Mouse (Mus musculus): ENCODE measurements around the gene Cog4. TPM values are rescaled to one million over a fixed set of nuclear protein-coding genes. Genes with fewer than 3 reads are reported as not detected.

Cog4 gene
- polyA plus RNA-seq, 1 experiment from 2014 or later: 56.1 TPM

- ATAC-seq (no peak), DNase-seq (ENCODE audit: low spot score) (no peak)
- Histone ChIP-seq H3K36me3 (ENCODE audit: control insufficient read depth, insufficient read depth, low read length) (peaks cover 68% of the 10 kb centered on the region), H3K4me3 (ENCODE audit: low read depth, low read length) (no peak overlapping the region), H3K4me1 (ENCODE audit: control insufficient read depth, insufficient read depth, low read length) (no peaks in the 10 kb centered on the region), H3K27me3 (replicated peaks; ENCODE audit: control insufficient read depth, insufficient read depth, low read length) (no peaks in the 10 kb centered on the region), H3K27ac (ENCODE audit: low read depth, low read length) (no peak overlapping the region), H3K9ac (ENCODE audit: low read length) (no peak overlapping the region), H3K4me2 (ENCODE audit: low read length) (no peak overlapping the region), H3K9me3 (replicated peaks; ENCODE audit: control insufficient read depth, low read length) (no peaks in the 10 kb centered on the region)
- WGBS: 56% methylated on average over 2 of the region's 2 CpGs
These were observed 36.6 kb upstream of the Cog4 start for GRCm38 (mm10) chr8:110809831-110810230.

- Histone ChIP-seq H3K27me3 (replicated peaks; ENCODE audit: control insufficient read depth, insufficient read depth, low read length) (no peaks in the 10 kb centered on the region), H3K4me1 (ENCODE audit: control insufficient read depth, insufficient read depth, low read length) (no peaks in the 10 kb centered on the region), H3K4me3 (ENCODE audit: low read depth, low read length) (no peak overlapping the region), H3K36me3 (ENCODE audit: control insufficient read depth, insufficient read depth, low read length) (peaks cover 75% of the 10 kb centered on the region), H3K27ac (ENCODE audit: low read depth, low read length) (0 out of 2 replicates have a peak overlapping the region, but pooled peaks have one; percentile 5), H3K9me3 (replicated peaks; ENCODE audit: control insufficient read depth, low read length) (no peaks in the 10 kb centered on the region), H3K4me2 (ENCODE audit: low read length) (no peak overlapping the region), H3K9ac (ENCODE audit: low read length) (no peak overlapping the region)
- ATAC-seq (no peak), DNase-seq (ENCODE audit: low spot score) (no peak)
- WGBS: 89% methylated on average over 7 of the region's 7 CpGs
These were observed 35.8 kb upstream of the Cog4 start for GRCm38 (mm10) chr8:110810481-110811065.

- 97% methylated on average over 3 of the region's 3 CpGs for WGBS
- H3K36me3 ChIP-seq (ENCODE audit: control insufficient read depth, insufficient read depth, low read length): peaks cover 81% of the 10 kb centered on the region
These were observed 35.3 kb upstream of the Cog4 start for GRCm38 (mm10) chr8:110811116-110811515.

GRCm38 (mm10) chr8:110811793-110812192, 34.6 kb upstream of the Cog4 start:
- no peak overlapping the region for H3K27ac ChIP-seq (ENCODE audit: low read depth, low read length)
- DNase-seq (ENCODE audit: low spot score): no peak
- H3K9ac ChIP-seq (ENCODE audit: low read length): no peak overlapping the region
- ATAC-seq: no peak
- 94% methylated on average over 7 of the region's 7 CpGs for WGBS
- H3K4me2 ChIP-seq (ENCODE audit: low read length): no peak overlapping the region
- H3K9me3 ChIP-seq (replicated peaks; ENCODE audit: control insufficient read depth, low read length): no peaks in the 10 kb centered on the region
- H3K4me1 ChIP-seq (ENCODE audit: control insufficient read depth, insufficient read depth, low read length): no peaks in the 10 kb centered on the region
- H3K27me3 ChIP-seq (replicated peaks; ENCODE audit: control insufficient read depth, insufficient read depth, low read length): no peaks in the 10 kb centered on the region
- H3K36me3 ChIP-seq (ENCODE audit: control insufficient read depth, insufficient read depth, low read length): peaks cover 88% of the 10 kb centered on the region
- no peak overlapping the region for H3K4me3 ChIP-seq (ENCODE audit: low read depth, low read length)

More at GRCm38 (mm10) chr8:110811116-110811515, 35.3 kb upstream of the Cog4 start:
- H3K4me2 ChIP-seq (ENCODE audit: low read length): no peak overlapping the region
- no peak overlapping the region for H3K9ac ChIP-seq (ENCODE audit: low read length)
- DNase-seq (ENCODE audit: low spot score) (no peak), ATAC-seq (no peak)
- no peaks in the 10 kb centered on the region for H3K4me1 ChIP-seq (ENCODE audit: control insufficient read depth, insufficient read depth, low read length)
- H3K27me3 ChIP-seq (replicated peaks; ENCODE audit: control insufficient read depth, insufficient read depth, low read length): no peaks in the 10 kb centered on the region
- no peaks in the 10 kb centered on the region for H3K9me3 ChIP-seq (replicated peaks; ENCODE audit: control insufficient read depth, low read length)
- no peak overlapping the region for H3K4me3 ChIP-seq (ENCODE audit: low read depth, low read length)
- H3K27ac ChIP-seq (ENCODE audit: low read depth, low read length): no peak overlapping the region

GRCm38 (mm10) chr8:110812349-110813080, 33.9 kb upstream of the Cog4 start:
- H3K9ac ChIP-seq (ENCODE audit: low read length): no peak overlapping the region
- 96% methylated on average over 7 of the region's 7 CpGs for WGBS
- ATAC-seq (no peak), DNase-seq (ENCODE audit: low spot score) (no peak)
- H3K9me3 ChIP-seq (replicated peaks; ENCODE audit: control insufficient read depth, low read length): no peaks in the 10 kb centered on the region
- H3K27ac ChIP-seq (ENCODE audit: low read depth, low read length): no peak overlapping the region
- H3K4me3 ChIP-seq (ENCODE audit: low read depth, low read length): no peak overlapping the region
- peaks cover 95% of the 10 kb centered on the region for H3K36me3 ChIP-seq (ENCODE audit: control insufficient read depth, insufficient read depth, low read length)
- no peaks in the 10 kb centered on the region for H3K27me3 ChIP-seq (replicated peaks; ENCODE audit: control insufficient read depth, insufficient read depth, low read length)
- H3K4me2 ChIP-seq (ENCODE audit: low read length): no peak overlapping the region
- H3K4me1 ChIP-seq (ENCODE audit: control insufficient read depth, insufficient read depth, low read length): no peaks in the 10 kb centered on the region

GRCm38 (mm10) chr8:110813081-110813812, 33.2 kb upstream of the Cog4 start:
- no peak overlapping the region for H3K9ac ChIP-seq (ENCODE audit: low read length)
- no peaks in the 10 kb centered on the region for H3K9me3 ChIP-seq (replicated peaks; ENCODE audit: control insufficient read depth, low read length)
- no peak overlapping the region for H3K4me2 ChIP-seq (ENCODE audit: low read length)
- no peaks in the 10 kb centered on the region for H3K4me1 ChIP-seq (ENCODE audit: control insufficient read depth, insufficient read depth, low read length)
- no peak for DNase-seq (ENCODE audit: low spot score)
- peaks cover 100% of the 10 kb centered on the region for H3K36me3 ChIP-seq (ENCODE audit: control insufficient read depth, insufficient read depth, low read length)
- no peak overlapping the region for H3K4me3 ChIP-seq (ENCODE audit: low read depth, low read length)
- no peak overlapping the region for H3K27ac ChIP-seq (ENCODE audit: low read depth, low read length)
- 85% methylated on average over 7 of the region's 7 CpGs for whole genome bisulfite sequencing
- no peak for ATAC-seq
- H3K27me3 ChIP-seq (replicated peaks; ENCODE audit: control insufficient read depth, insufficient read depth, low read length): no peaks in the 10 kb centered on the region

GRCm38 (mm10) chr8:110815308-110815707, 31.1 kb upstream of the Cog4 start:
- Histone ChIP-seq H3K27ac (ENCODE audit: low read depth, low read length) (no peak overlapping the region), H3K4me1 (ENCODE audit: control insufficient read depth, insufficient read depth, low read length) (no peaks in the 10 kb centered on the region), H3K27me3 (replicated peaks; ENCODE audit: control insufficient read depth, insufficient read depth, low read length) (no peaks in the 10 kb centered on the region), H3K4me3 (ENCODE audit: low read depth, low read length) (no peak overlapping the region), H3K36me3 (ENCODE audit: control insufficient read depth, insufficient read depth, low read length) (peaks cover 100% of the 10 kb centered on the region), H3K4me2 (ENCODE audit: low read length) (no peak overlapping the region), H3K9ac (ENCODE audit: low read length) (no peak overlapping the region), H3K9me3 (replicated peaks; ENCODE audit: control insufficient read depth, low read length) (no peaks in the 10 kb centered on the region)
- ATAC-seq: no peak
- WGBS: 59% methylated on average over 3 of the region's 3 CpGs
- DNase-seq (ENCODE audit: low spot score): no peak

- Histone ChIP-seq H3K4me1 (ENCODE audit: control insufficient read depth, insufficient read depth, low read length) (no peaks in the 10 kb centered on the region), H3K27me3 (replicated peaks; ENCODE audit: control insufficient read depth, insufficient read depth, low read length) (no peaks in the 10 kb centered on the region), H3K27ac (ENCODE audit: low read depth, low read length) (no peak overlapping the region), H3K4me3 (ENCODE audit: low read depth, low read length) (no peak overlapping the region), H3K9me3 (replicated peaks; ENCODE audit: control insufficient read depth, low read length) (no peaks in the 10 kb centered on the region), H3K36me3 (ENCODE audit: control insufficient read depth, insufficient read depth, low read length) (peaks cover 100% of the 10 kb centered on the region), H3K4me2 (ENCODE audit: low read length) (no peak overlapping the region), H3K9ac (ENCODE audit: low read length) (no peak overlapping the region)
- DNase-seq (ENCODE audit: low spot score) (no peak), ATAC-seq (no peak)
- WGBS: 89% methylated on average over 1 of the region's 1 CpGs
These were observed 29.4 kb upstream of the Cog4 start for GRCm38 (mm10) chr8:110816990-110817389.

- no peaks in the 10 kb centered on the region for H3K4me1 ChIP-seq (ENCODE audit: control insufficient read depth, insufficient read depth, low read length)
- no peaks in the 10 kb centered on the region for H3K9me3 ChIP-seq (replicated peaks; ENCODE audit: control insufficient read depth, low read length)
- H3K9ac ChIP-seq (ENCODE audit: low read length): no peak overlapping the region
- no peak for ATAC-seq
- no peak overlapping the region for H3K4me2 ChIP-seq (ENCODE audit: low read length)
- no peak overlapping the region for H3K4me3 ChIP-seq (ENCODE audit: low read depth, low read length)
- peak; percentile 34 for DNase-seq (ENCODE audit: low spot score)
- peaks cover 100% of the 10 kb centered on the region for H3K36me3 ChIP-seq (ENCODE audit: control insufficient read depth, insufficient read depth, low read length)
- 93% methylated on average over 3 of the region's 3 CpGs for WGBS
- no peaks in the 10 kb centered on the region for H3K27me3 ChIP-seq (replicated peaks; ENCODE audit: control insufficient read depth, insufficient read depth, low read length)
- H3K27ac ChIP-seq (ENCODE audit: low read depth, low read length): no peak overlapping the region
These were observed 27.8 kb upstream of the Cog4 start for GRCm38 (mm10) chr8:110818593-110818992.
